Mouse (Mus musculus) inflammation-experienced regulatory T-cells, adult 16 weeks (primary cell): ENCODE measurements around the gene Rwdd4a. TPM values are rescaled to one million over a fixed set of nuclear protein-coding genes. Genes with fewer than 3 reads are reported as not detected.

Source experiments
- polyA plus RNA-seq: library from polyadenylated mRNA; unstranded; fragments of 100-300 nt; shearing (Covaris generic); gene quantifications from one replicate; pipeline ENCODE4 v1.2.1, GENCODE M21; 2017

Gene Rwdd4a
- polyA plus RNA-seq, result 44.4 TPM

GRCm38 (mm10) chr8:47533344-47534125 is at the start of gene Rwdd4a, which contains the start of gene Trappc11:
Rwdd4a (plus strand) TSS chr8:47533664.
Trappc11 (minus strand) TSS chr8:47533470.

Other genes with a start within 250 kb of the Rwdd4a start
- 0.12 TPM for gene Stox2, start 87.3 kb upstream of the Rwdd4a start, polyA plus RNA-seq
- gene Trappc11, start 194 bp upstream of the Rwdd4a start, polyA plus RNA-seq, result 59.2 TPM
- 4.1 TPM for gene Ing2, start 141.9 kb downstream of the Rwdd4a start, polyA plus RNA-seq
- 51.3 TPM for gene Cdkn2aip, start 180.3 kb downstream of the Rwdd4a start, polyA plus RNA-seq